Mouse (Mus musculus) lung, postnatal 25 days (tissue): ENCODE data around the gene Nat8f2.
"Not testable (repeated sequence)": the region's sequence is repeated elsewhere in the genome, so short reads cannot be mapped to it uniquely, and the experiment has no call there.

Experiments used
- DNase-seq: peaks from one replicate; pipeline ENCODE4 v3.0.0; 2022; ENCODE audit warnings: low spot score

The Nat8f2 gene

GRCm38 (mm10) chr6:85869006-85869405, at the start of gene Nat8f2:
Gene Nat8f2 (minus strand): TSS chr6:85869158.
- DNase-seq: not testable (repeated sequence)

- DNase-seq: not testable (repeated sequence)
Measured at GRCm38 (mm10) chr6:85918341-85918740, 49.4 kb upstream of the Nat8f2 start.

GRCm38 (mm10) chr6:85916596-85916995, 47.6 kb upstream of the Nat8f2 start:
- DNase-seq: no peak

- DNase-seq: peak; percentile 90
Measured at GRCm38 (mm10) chr6:85915539-85916513, 46.9 kb upstream of the Nat8f2 start, which contains the start of gene Nat8f1. Gene Nat8f1 (minus strand): TSS chr6:85915687.

GRCm38 (mm10) chr6:85915141-85915538, 46.2 kb upstream of the Nat8f2 start:
- DNase-seq: no peak

- peak; percentile 43 for DNase-seq
Measured at GRCm38 (mm10) chr6:85911587-85911986, 42.6 kb upstream of the Nat8f2 start, which contains the start of gene Tprkb. Gene Tprkb (plus strand): TSS chr6:85911865.

GRCm38 (mm10) chr6:85909704-85910103, 40.7 kb upstream of the Nat8f2 start:
- DNase-seq: no peak

GRCm38 (mm10) chr6:85908341-85908740, 39.4 kb upstream of the Nat8f2 start:
- DNase-seq: no peak

GRCm38 (mm10) chr6:85906911-85907351, 38.0 kb upstream of the Nat8f2 start:
- not testable (repeated sequence) for DNase-seq

- DNase-seq: peak; percentile 74
Measured at GRCm38 (mm10) chr6:85904642-85905061, 35.7 kb upstream of the Nat8f2 start, which contains the start of gene Nat8f4. Gene Nat8f4 (minus strand): TSS chr6:85904884.

- DNase-seq: no peak
Measured at GRCm38 (mm10) chr6:85902303-85902702, 33.3 kb upstream of the Nat8f2 start.

- not testable (repeated sequence) for DNase-seq
Measured at GRCm38 (mm10) chr6:85898596-85899475, 29.9 kb upstream of the Nat8f2 start.

- not testable (repeated sequence) for DNase-seq
Measured at GRCm38 (mm10) chr6:85895061-85895648, 26.2 kb upstream of the Nat8f2 start.

GRCm38 (mm10) chr6:85888961-85889360, 20.0 kb upstream of the Nat8f2 start:
- DNase-seq: no peak

- no peak for DNase-seq
Measured at GRCm38 (mm10) chr6:85884311-85884710, 15.4 kb upstream of the Nat8f2 start.

GRCm38 (mm10) chr6:85883246-85883645, 14.3 kb upstream of the Nat8f2 start:
- DNase-seq: not testable (repeated sequence)

GRCm38 (mm10) chr6:85867726-85868690, 950 bp downstream of the Nat8f2 start:
- DNase-seq: no peak

GRCm38 (mm10) chr6:85866995-85867394, 2.0 kb downstream of the Nat8f2 start:
- DNase-seq: not testable (repeated sequence)

GRCm38 (mm10) chr6:85866166-85866565, 2.8 kb downstream of the Nat8f2 start:
- DNase-seq: not testable (repeated sequence)

- DNase-seq: not testable (repeated sequence)
Measured at GRCm38 (mm10) chr6:85864900-85865639, 3.9 kb downstream of the Nat8f2 start.
